Mouse (Mus musculus) G1E (cell line): ENCODE measurements at regions not wholly inside any gene's neighbourhood (a gene's known extent, or its start where the extent isn't known, plus 50 kb on each side); places are given as distances from the start of the nearest gene placed in this dataset.

Source experiments
- ATAC-seq: 2 replicates; pipeline ENCODE4 v1.8.0; 2016; ENCODE audit warnings: mild to moderate bottlenecking; ENCODE audit not compliant: insufficient number of reproducible peaks, poor library complexity, low FRiP score, severe bottlenecking; ENCODE audit errors: extremely low read depth
- DNase-seq: peaks from one replicate; pipeline ENCODE4 v3.0.0; 2012; ENCODE audit warnings: low spot score
- H3K27me3 ChIP-seq: 2 replicates; pipeline ENCODE4 v1.6.1; 2012; ENCODE audit warnings: mild to moderate bottlenecking, low read length, inconsistent platforms; ENCODE audit not compliant: insufficient read depth
- H3K36me3 ChIP-seq: replicated peaks from 2 replicates; pipeline ENCODE3; 2012; ENCODE audit warnings: mild to moderate bottlenecking, inconsistent platforms
- H3K4me1 ChIP-seq: 2 replicates; pipeline ENCODE4 v1.6.1; 2012; ENCODE audit warnings: low read depth, low read length, inconsistent platforms, mixed read lengths; ENCODE audit not compliant: insufficient read depth
- H3K4me3 ChIP-seq: 2 replicates; pipeline ENCODE4 v1.5.1; 2012; ENCODE audit warnings: low read depth, mild to moderate bottlenecking, inconsistent platforms, low read length, moderate library complexity, mixed read lengths
- H3K9me3 ChIP-seq: replicated peaks from 2 replicates; pipeline ENCODE4 v1.6.1; 2012; ENCODE audit warnings: inconsistent platforms
- CTCF ChIP-seq: IDR thresholded peaks from 2 replicates; pipeline ENCODE4 v1.5.1; 2012; ENCODE audit warnings: low read depth, low read length, inconsistent platforms, mixed read lengths
- GATA1 ChIP-seq: IDR thresholded peaks from 2 replicates; pipeline ENCODE4 v1.6.1; 2012; ENCODE audit warnings: borderline replicate concordance, low read length, inconsistent platforms, mixed read lengths
- GATA2 ChIP-seq: IDR thresholded peaks from 2 replicates; pipeline ENCODE4 v1.6.1; 2012; ENCODE audit warnings: low read depth, low read length, inconsistent platforms, borderline replicate concordance
- POLR2AphosphoS5 ChIP-seq: IDR thresholded peaks from 2 replicates; pipeline ENCODE4 v1.6.1; 2012; ENCODE audit warnings: low read depth, low read length, inconsistent platforms; ENCODE audit not compliant: insufficient replicate concordance
- TAL1 ChIP-seq: conservative IDR thresholded peaks from 2 replicates; pipeline ENCODE4 v1.6.1; 2012; ENCODE audit warnings: low read depth, low read length, inconsistent platforms, mixed read lengths

DNA sequence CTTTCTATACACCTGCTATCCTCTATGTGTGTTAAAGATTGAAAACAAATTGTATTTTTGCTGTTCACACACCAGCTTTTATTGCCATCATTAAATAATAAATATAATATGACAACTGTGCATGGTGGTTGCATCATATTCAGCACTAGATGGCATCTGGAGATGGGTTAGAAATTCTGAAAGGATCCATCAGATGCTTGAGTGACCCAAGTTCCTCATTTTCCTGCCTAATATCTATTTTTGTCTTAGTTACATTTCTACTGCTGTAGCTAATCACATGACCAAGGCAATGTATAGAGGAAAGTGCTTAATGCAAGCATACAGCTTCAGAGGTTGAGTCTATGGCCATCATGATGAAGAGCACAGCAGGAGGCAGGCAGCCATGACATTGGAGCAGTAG lies 69.7 kb upstream of the C1qtnf7 start:
- no peak for TF ChIP-seq GATA2
- TF ChIP-seq POLR2AphosphoS5, result no peak
- TF ChIP-seq CTCF, result no peak
- no peak for TF ChIP-seq TAL1
- no peak for TF ChIP-seq GATA1
- Histone ChIP-seq H3K4me1 (no peaks in the 10 kb centered on the region), H3K9me3 (no peaks in the 10 kb centered on the region), H3K27me3 (no peaks in the 10 kb centered on the region), H3K4me3 (no peak overlapping the region), H3K36me3 (no peaks in the 10 kb centered on the region)
- ATAC-seq (no peak), DNase-seq (no peak)

DNA sequence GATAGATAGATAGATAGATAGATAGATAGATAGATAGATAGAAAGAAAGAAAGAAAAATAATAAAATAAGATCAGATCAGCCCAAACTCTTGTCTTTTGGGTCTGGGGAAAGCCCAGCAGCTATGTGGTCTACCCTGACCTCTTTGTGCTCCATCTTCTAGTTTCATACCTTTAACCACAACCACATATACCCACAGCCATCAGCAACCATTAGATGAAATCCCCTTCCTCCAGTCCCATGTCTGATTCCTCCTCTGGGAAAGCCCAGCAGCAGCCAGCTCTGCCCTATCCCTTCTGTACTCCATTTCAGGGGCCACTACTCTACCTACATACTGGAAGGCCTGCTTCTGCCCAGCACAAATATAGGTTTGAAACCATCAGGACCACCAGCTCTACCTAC lies 69.0 kb upstream of the C1qtnf7 start:
- Histone ChIP-seq H3K4me1 (no peaks in the 10 kb centered on the region), H3K9me3 (no peaks in the 10 kb centered on the region), H3K36me3 (no peaks in the 10 kb centered on the region), H3K27me3 (no peaks in the 10 kb centered on the region), H3K4me3 (no peak overlapping the region)
- DNase-seq (no peak), ATAC-seq (no peak)
- TF ChIP-seq TAL1 (no peak), GATA1 (no peak), CTCF (no peak), POLR2AphosphoS5 (no peak), GATA2 (no peak)

DNA sequence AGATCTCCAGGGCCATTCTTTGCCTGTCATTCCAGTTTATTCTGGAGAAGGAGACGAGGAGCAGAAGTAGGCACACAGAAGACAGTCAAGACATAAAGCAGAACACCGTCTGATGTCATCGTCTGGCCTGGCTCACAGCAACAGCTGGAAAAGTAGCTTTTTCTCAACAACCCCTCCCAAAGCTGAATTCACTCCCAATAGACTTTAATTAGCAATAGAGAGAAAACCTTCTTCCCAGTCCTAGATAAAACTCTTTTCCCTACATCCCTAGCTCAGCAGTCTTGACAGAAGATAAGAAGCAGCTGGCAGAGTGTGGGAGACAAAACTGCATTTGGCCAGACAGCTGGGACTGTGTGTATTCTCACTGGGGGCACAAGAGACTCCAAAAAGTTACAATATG lies 59.3 kb upstream of the C1qtnf7 start:
- TF ChIP-seq GATA2 (no peak), TAL1 (no peak), GATA1 (no peak)
- Histone ChIP-seq H3K27me3 (no peaks in the 10 kb centered on the region), H3K4me3 (no peak overlapping the region), H3K9me3 (no peaks in the 10 kb centered on the region), H3K36me3 (no peaks in the 10 kb centered on the region), H3K4me1 (no peaks in the 10 kb centered on the region)
- ATAC-seq (no peak), DNase-seq (no peak)

DNA sequence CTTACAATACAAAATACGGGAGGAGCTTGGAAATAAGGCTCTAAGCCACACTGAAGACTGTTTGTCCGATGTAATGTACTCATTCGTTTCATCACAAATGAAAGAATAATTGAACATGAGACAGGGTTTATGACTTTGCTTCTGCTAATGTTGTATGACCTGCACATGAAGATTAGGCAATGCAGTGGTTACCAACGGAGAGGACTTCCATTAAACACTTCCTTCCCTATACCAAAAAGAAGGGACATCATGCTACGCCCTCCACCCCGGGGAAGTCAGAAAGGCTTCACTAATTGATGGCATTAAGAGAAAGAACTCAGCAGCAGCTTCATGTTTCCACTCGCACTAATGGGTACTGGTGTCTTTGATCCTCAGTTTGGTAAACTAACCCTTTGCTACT lies 57.6 kb upstream of the C1qtnf7 start:
- Histone ChIP-seq H3K27me3 (no peaks in the 10 kb centered on the region), H3K9me3 (no peaks in the 10 kb centered on the region), H3K4me1 (no peaks in the 10 kb centered on the region), H3K36me3 (no peaks in the 10 kb centered on the region), H3K4me3 (no peak overlapping the region)
- TF ChIP-seq GATA1 (no peak), GATA2 (no peak), POLR2AphosphoS5 (no peak), CTCF (no peak), TAL1 (no peak)
- no peak for ATAC-seq
- DNase-seq, result no peak

DNA sequence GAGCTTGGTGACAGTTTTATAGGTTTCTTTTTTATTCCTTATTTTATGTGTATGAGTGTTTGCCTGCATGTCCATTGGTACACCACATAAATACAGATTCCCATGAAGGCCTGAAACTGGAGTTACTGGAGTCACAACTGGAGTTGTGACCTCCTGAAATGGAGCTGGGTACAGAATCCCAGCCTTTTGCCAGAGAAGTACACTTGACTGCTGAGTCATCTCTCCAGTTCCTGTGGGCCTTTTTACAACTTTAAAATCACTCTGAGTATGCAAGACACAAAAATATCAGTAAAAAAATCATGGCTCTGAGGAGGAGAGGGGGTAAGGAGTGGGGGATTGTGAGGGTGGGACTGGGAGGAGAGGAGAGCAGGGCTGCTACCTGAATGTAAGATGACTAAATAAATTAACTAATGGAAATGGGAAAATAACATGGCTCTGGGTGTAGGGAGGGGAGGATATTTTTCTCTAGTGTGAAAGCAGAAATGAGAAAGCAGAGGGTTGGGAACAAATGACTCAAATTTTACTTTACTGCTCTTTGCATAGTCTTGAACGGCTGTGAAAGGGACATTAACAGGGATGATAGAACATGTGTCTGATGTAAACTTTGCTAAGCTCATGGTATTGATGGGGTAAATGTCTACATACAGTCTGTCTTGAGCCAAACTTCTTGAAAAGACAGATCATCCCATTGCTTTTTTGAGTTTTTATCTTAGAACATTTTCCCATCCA lies 53.2 kb upstream of the C1qtnf7 start:
- no peaks in the 10 kb centered on the region for H3K27me3 ChIP-seq
- ATAC-seq (no peak), DNase-seq (no peak)
- no peaks in the 10 kb centered on the region for H3K4me1 ChIP-seq
- TF ChIP-seq GATA2 (no peak), POLR2AphosphoS5 (no peak), TAL1 (no peak), GATA1 (no peak), CTCF (no peak)
- H3K36me3 ChIP-seq, result no peaks in the 10 kb centered on the region
- no peak overlapping the region for H3K4me3 ChIP-seq
- no peaks in the 10 kb centered on the region for H3K9me3 ChIP-seq
